Mouse (Mus musculus) megakaryocyte, embryonic 14.5 days (primary cell): Measurements from ENCODE around the gene Fam167b. TPM values are rescaled to one million over a fixed set of nuclear protein-coding genes. Genes with fewer than 3 reads are reported as not detected.

Experiments
- H3K27me3 ChIP-seq: replicated peaks from 2 replicates; pipeline ENCODE3; 2012; ENCODE audit warnings: inconsistent platforms
- H3K36me3 ChIP-seq: replicated peaks from 2 replicates; pipeline ENCODE3; 2012; ENCODE audit warnings: low read length, inconsistent platforms, mixed read lengths
- H3K4me1 ChIP-seq: 2 replicates; pipeline ENCODE4 v1.6.1; 2012; ENCODE audit warnings: inconsistent platforms
- H3K4me3 ChIP-seq: replicated peaks from 2 replicates; pipeline ENCODE3; 2012; ENCODE audit warnings: moderate library complexity, mild to moderate bottlenecking, inconsistent platforms
- H3K9me3 ChIP-seq: 2 replicates; pipeline ENCODE4 v1.6.1; 2012; ENCODE audit warnings: inconsistent platforms
- FLI1 ChIP-seq: IDR thresholded peaks from 2 replicates; pipeline ENCODE4 v1.6.1; 2012; ENCODE audit warnings: low read length, inconsistent platforms, mixed read lengths
- GATA1 ChIP-seq: IDR thresholded peaks from 3 replicates; pipeline ENCODE4 v1.6.1; 2012; ENCODE audit warnings: mixed read lengths, low read length, inconsistent platforms, borderline replicate concordance
- polyA plus RNA-seq: library from polyadenylated mRNA; stranded (reverse); fragments of >175 nt; gene quantifications from 2 replicates; pipeline ENCODE4 v1.2.3, GENCODE M21; 2012; ENCODE audit warnings: low replicate concordance; ENCODE audit not compliant: insufficient read depth

Fam167b gene
- polyA plus RNA-seq, 1 experiment = not detected

DNA sequence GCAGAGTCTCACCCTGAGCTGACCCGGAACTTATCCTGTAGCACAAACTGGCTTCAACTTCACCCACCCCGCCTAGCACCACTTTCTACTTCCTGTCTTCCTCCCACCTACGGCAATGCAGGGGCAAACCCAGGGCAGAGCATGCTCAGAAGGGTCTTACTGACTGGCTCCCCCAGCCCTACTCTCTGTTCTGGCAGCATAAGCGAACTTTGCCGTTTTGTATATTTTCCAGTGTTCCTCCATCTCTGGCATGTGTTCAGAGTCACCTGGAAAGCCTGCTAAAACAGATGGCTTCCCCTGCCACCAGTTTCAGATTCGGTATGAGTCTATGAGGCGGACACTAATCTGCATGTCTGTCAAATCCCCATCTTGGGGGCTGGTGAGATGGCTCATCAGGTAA is 2.0 kb upstream of the Fam167b start:
- no peak overlapping the region for H3K4me3 ChIP-seq
- H3K4me1 ChIP-seq = peaks cover 40% of the 10 kb centered on the region
- TF ChIP-seq GATA1 = no peak
- TF ChIP-seq FLI1 = no peak

DNA sequence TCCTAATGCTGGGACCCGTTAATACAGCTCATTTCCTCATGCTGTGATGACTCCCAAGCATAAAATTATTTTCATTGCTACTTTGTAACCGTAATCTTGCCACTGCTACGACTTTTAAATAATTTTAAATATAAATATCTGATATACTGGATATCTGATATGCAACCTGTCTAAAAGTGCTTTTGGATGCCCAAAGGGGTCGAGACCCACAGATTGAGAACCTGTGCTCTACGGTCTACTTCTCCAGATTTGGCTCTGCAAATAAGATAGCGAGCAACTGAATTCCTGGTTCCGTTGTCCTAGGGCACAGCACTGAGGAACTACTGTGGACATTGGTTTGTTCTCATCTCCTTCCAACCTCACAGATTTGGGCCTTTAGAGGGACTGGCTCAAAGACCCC is 661 bp downstream of the Fam167b start:
- TF ChIP-seq FLI1 = no peak
- no peak for TF ChIP-seq GATA1
- Histone ChIP-seq H3K27me3 (peaks cover 15% of the 10 kb centered on the region), H3K36me3 (no peaks in the 10 kb centered on the region), H3K9me3 (no peaks in the 10 kb centered on the region), H3K4me1 (peaks cover 56% of the 10 kb centered on the region), H3K4me3 (no peak overlapping the region)

More for the DNA sequence above, 2.0 kb upstream of the Fam167b start:
- H3K9me3 ChIP-seq = no peaks in the 10 kb centered on the region
- no peaks in the 10 kb centered on the region for H3K36me3 ChIP-seq
- peaks cover 5% of the 10 kb centered on the region for H3K27me3 ChIP-seq

DNA sequence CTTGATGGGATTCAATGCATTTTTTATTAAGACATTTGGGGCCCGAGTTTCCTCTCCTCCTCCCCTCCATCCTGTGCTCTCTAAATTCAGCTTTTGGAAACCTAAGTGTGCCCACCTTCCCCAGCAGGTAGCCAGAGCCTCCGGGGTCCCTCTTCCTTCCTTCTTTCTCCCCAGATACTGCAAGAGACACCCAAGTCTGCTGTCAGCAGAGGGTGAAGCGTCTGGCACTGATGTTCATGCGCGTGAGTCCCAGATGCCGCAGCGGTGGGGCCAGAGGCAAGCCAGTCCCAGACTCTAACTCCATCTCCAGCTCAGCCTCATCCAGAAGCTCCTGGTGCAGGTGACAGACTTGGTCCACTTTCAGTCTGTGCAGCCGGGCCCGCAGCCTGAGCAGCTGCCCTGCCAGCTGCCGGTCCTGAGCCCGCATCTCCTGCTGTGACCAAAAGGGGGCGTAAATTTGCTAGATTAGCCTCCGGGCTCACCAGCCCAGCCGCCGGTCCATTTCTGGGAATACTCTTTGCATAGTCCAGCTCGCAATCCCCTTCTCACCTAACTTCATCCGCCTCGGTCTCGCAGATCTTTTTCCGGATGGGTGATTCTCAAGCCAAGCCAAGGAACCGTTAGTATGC is 1.4 kb downstream of the Fam167b start:
- H3K4me3 ChIP-seq = peak overlapping the region; percentile 56
- H3K9me3 ChIP-seq = no peaks in the 10 kb centered on the region
- peaks cover 15% of the 10 kb centered on the region for H3K27me3 ChIP-seq
- no peaks in the 10 kb centered on the region for H3K36me3 ChIP-seq
- peaks cover 57% of the 10 kb centered on the region for H3K4me1 ChIP-seq
- TF ChIP-seq GATA1 (no peak), FLI1 (no peak)

DNA sequence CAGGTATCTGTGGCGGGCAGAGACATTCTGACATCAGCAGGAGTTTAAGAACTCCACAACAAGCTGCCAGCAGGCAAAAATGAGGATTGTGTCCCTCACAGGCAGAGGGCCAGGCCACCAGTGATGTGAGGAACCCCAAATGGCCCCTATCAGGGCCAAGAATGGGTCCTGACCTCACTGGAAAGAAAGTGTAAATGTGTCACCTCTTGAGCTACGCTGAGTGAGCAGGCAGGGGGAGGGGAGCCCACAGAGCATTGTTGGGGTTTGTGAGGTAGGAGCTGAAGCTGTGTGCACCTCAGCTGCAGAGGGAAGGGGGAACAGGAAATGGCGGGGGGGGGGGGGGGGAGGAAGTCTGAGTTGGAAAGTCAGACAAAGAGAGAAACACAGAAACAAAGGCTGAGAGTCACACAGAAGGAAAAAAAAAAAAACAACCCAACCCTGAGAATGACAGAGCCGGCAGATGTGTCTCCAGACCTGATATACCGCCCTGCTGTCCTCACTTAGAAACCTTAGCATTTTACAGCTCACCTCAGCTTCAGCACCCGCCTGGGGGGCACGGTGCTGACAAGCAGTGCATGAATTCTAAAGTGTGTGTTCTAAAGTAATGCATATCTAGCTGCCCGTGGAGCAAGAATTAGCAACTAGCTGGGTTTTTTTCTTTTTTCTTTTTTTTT is 3.0 kb downstream of the Fam167b start:
- H3K36me3 ChIP-seq = no peaks in the 10 kb centered on the region
- peaks cover 55% of the 10 kb centered on the region for H3K4me1 ChIP-seq
- TF ChIP-seq GATA1 (no peak), FLI1 (no peak)
- peak overlapping the region; percentile 82 for H3K4me3 ChIP-seq
- H3K9me3 ChIP-seq = no peaks in the 10 kb centered on the region
- H3K27me3 ChIP-seq = peaks cover 15% of the 10 kb centered on the region

DNA sequence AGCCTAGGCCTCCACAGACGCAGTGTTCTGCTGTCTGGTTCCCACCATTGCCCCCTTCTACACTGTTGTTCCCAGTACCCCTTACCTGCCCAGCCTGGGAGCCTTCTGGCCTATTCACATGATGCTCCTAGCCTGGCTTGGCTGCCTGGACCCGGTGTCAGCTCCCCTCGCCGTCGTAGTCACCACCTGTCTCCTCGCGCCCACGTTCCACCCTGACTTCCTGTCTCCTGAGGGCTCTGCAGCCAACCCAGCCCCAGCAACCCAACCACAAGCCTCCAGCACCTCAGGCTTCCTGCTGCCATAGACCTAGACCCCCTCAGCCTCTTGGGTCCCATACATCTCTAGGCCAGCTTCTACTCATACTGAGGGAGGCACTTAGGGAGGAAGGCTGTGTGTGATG is 4.9 kb downstream of the Fam167b start, which contains the start of gene Lck:
Lck (minus strand) TSS at position 212 of the 400 bp plus-strand sequence.
- Histone ChIP-seq H3K4me1 (peaks cover 48% of the 10 kb centered on the region), H3K36me3 (no peaks in the 10 kb centered on the region), H3K27me3 (peaks cover 14% of the 10 kb centered on the region), H3K4me3 (peak within 1 kb of the TSS; percentile 14), H3K9me3 (no peaks in the 10 kb centered on the region)
- TF ChIP-seq FLI1 = no peak
- TF ChIP-seq GATA1 = no peak

DNA sequence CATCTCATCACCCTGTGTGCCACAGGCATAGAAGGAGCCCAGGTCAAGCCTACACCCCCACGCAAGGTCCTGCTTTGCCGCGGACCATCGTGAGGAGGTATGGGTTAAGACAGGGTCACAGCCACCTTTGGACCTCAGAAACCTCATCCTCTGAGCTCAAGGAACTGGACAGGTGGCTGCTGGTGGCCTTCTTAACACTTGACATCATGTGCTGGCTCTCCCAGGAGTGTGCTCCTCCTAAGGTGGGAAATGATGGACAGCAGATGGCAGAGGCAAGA is 5.3 kb downstream of the Fam167b start:
- Histone ChIP-seq H3K9me3 (no peaks in the 10 kb centered on the region), H3K27me3 (peaks cover 10% of the 10 kb centered on the region), H3K36me3 (no peaks in the 10 kb centered on the region), H3K4me1 (peaks cover 44% of the 10 kb centered on the region), H3K4me3 (no peak overlapping the region)
- TF ChIP-seq FLI1 (no peak), GATA1 (no peak)

DNA sequence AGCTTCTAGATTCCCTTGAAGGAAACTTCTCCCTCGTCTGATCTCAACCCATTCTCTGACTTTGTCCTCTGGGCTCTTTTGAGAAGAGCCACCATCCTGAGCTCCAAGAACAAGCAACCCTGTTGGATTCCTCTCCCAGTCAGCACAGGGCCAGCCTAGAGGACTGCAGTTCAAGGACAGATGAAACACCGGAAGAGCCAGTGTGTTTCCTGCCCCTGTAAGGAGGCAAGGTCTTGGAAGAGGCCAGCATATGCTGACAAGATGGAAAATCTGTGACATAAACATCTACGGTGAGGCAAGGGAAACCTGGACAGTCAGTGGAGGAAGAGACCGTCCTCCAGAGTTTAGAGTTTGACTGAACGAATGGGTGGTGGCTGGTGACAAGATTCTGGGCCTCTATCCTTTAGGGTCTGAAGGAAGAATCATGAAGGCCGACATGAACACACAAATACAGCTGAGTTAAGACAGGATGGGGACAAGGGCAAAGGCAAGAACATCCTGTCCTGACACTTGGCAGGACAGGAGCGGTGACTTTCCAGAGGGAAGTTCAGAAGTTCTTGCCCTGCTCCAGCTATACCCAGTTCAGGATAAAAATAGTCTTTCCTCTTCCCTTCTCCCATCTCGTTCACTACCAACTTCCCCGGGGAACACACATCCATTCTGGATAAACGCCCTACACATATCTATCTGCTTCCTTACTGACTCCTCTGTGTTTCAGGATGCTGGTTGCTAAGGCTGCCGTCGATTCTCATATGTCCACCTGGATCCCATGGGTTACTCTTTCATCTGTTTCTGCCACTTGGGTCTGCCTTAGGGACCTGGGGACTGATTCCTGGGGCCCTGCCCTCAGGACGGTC is 5.9 kb downstream of the Fam167b start:
- Histone ChIP-seq H3K36me3 (no peaks in the 10 kb centered on the region), H3K4me1 (peaks cover 42% of the 10 kb centered on the region), H3K4me3 (no peak overlapping the region), H3K9me3 (no peaks in the 10 kb centered on the region), H3K27me3 (peaks cover 10% of the 10 kb centered on the region)
- TF ChIP-seq GATA1 (no peak), FLI1 (no peak)

DNA sequence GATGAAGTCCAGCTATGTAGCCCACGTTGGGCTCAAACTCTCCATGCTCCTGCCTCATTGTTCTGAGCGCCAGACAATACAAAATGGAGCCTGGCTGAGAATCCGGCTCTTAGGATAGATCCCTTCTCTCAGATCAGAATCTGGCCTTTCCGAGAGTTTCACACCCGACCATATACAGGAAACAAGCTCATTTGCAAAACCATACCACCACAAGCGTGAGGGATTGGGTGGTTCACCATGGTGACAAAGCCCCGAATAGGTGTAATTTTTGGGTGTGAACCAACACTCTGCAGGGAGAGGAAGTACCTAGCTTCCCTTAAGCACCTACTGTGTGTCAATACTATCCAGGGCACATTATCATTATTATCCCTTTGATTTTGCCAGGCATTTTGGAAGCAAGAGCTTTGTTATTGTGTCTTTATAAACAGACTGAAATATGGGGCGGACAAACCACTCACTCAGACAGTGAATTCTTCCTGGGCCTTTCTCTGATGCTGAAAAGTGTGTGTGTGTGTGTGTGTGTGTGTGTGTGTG is 6.7 kb downstream of the Fam167b start:
- Histone ChIP-seq H3K9me3 (no peaks in the 10 kb centered on the region), H3K36me3 (no peaks in the 10 kb centered on the region), H3K4me1 (peaks cover 35% of the 10 kb centered on the region), H3K4me3 (no peak overlapping the region), H3K27me3 (peaks cover 10% of the 10 kb centered on the region)
- TF ChIP-seq FLI1 = no peak
- no peak for TF ChIP-seq GATA1

DNA sequence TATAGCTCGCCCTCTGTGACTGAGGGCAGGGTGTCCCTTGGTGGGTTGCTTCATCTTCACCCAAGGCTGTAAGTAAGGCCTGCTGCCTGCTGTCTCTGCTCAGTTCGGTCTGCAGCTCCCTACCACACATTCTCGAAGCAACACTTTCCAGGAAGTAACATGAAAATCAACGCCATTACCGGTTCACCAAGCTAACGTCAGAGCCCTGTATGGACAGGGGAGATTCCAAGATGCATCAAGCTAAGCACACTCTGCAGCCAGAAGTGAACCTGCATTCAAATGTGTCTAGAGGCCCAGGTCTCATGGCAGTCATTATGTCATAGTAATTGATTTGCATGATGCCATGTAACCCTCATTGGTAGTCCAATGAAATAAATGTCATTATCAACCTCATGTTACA is 8.3 kb downstream of the Fam167b start:
- Histone ChIP-seq H3K4me3 (no peak overlapping the region), H3K4me1 (peaks cover 24% of the 10 kb centered on the region)
- TF ChIP-seq GATA1 (no peak), FLI1 (no peak)

DNA sequence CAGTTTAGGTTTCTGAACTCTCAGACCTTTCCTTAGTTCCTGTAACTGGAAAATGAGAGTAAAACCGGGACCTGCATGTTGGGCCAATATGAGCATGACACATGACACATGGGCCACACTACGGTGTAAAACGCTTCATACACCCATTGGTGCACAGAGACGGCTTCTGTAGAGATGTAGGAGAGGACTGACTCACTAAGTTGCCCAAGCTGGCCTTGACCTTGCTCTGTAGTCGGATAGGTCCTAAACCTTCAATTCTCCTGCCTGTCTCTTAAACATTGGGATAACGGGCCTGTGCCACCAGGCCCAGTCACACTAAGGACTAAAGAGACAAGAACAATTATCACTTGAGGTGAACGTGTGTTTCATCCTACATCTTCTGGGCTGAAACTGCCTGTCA is 10.0 kb downstream of the Fam167b start:
- Histone ChIP-seq H3K9me3 (no peaks in the 10 kb centered on the region), H3K4me3 (no peak overlapping the region), H3K27me3 (peaks cover 9% of the 10 kb centered on the region), H3K36me3 (no peaks in the 10 kb centered on the region), H3K4me1 (peaks cover 12% of the 10 kb centered on the region)
- TF ChIP-seq GATA1 = no peak
- TF ChIP-seq FLI1 = no peak

More for the DNA sequence above, 8.3 kb downstream of the Fam167b start:
- H3K9me3 ChIP-seq = no peaks in the 10 kb centered on the region
- peaks cover 12% of the 10 kb centered on the region for H3K27me3 ChIP-seq
- no peaks in the 10 kb centered on the region for H3K36me3 ChIP-seq
